Mouse (Mus musculus) heart, postnatal 10 days (tissue): Measurements from ENCODE around the gene Tlnrd1. TPM values are rescaled to one million over a fixed set of nuclear protein-coding genes. Genes with fewer than 3 reads are reported as not detected.
"Not testable (repeated sequence)": the region's sequence is repeated elsewhere in the genome, so short reads cannot be mapped to it uniquely, and the experiment has no call there.

Experiments
- DNase-seq, 2 experiments: peaks; one replicate each; pipeline ENCODE4 v3.0.0; 2021
- intact Hi-C: fragments of 180-260 bp; cut with DNase I; formaldehyde crosslinking; loops from one replicate; pipeline ENCODE4 v1.15.1; 2025
- total RNA-seq, 2 experiments: library from RNA; stranded (reverse); gene quantifications; 2 replicates each; pipeline ENCODE4 v1.2.3; 2021

Tlnrd1 gene
- total RNA-seq = 10 to 100 TPM; 21.7 to 23.3 TPM

DNA sequence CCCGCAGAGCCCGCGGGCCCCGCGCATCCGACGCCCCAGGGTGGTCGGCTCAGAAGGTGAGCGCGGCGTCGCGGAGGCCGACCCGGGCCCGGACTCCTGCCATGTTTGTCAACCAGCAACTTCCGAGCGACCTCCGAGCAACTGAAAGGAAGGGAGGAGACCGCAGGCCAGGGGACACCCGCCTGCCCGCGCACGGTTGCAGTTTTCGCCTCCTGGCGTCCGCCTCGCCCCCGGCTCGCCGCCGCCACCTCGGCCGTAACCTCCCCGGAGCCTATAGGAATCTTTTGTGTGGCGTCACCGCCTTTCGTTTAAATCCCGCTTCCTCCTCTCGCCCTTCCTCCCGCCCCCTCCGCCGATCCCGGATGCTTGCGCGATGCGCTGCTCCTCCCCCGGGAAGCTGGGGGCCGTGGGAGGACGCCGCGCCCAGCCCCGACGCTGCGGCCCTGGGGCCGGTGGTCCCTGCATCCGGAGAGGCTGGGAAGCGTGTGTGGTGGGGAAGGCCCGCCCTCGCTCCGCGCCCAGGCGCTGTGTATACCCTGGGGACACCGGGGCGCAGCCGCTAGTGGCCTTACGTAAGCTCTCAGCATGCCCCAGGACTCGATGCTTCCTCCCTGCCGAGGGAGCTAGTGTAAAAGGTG lies at the start of gene Tlnrd1, which contains the start of gene Mesd:
Gene Tlnrd1, minus strand, starts transcription at position 285 of the 638 bp plus-strand sequence.
Gene Mesd, plus strand, starts transcription at position 446 of the 638 bp plus-strand sequence.
- peak; percentile 91 to 93 for DNase-seq
- intact Hi-C loops = loop anchor here (1.0 to 5.0 kb wide), 2 partner anchors 74 to 227 kb away; no protein-coding TSS in a partner anchor

DNA sequence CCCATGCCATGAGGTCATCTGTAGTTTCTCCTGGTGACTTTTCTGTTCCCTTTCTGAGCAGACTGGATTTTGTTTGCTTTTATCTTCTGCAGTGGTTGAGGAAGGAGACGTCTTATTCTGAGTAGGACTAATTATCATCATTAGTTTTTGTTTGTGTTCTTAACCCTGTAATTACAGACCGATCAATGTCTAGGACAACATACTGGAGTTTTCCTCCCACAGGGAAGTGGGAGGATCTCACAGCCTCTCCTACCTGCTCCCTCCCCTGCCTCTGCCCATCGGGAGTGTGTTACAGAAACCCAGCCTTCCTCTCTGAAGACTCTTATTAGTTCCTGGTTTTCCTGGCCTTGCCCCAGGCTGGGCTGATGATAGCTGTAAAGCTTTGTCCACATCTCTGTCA lies 37.5 kb upstream of the Tlnrd1 start:
- DNase-seq = no peak
- intact Hi-C loops = no loop called here

DNA sequence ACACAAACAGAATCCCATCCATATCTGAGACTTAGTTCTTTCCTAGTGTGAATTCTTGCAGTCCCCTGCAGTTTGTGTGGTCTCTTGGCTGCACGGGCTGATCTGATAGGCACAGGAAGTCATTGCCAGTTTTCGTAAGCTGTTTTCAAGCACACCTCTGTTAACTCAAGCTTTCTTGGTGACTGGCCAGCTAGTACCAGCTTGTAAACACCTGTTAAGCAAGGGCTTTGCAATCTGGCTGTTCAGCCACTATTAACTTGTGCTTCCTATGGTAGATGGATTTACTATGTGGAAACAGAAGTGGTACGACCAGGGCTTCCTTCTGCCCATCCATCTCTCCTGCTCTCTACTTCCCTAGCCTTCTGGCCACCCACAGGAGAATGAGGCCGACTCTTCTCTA lies 36.1 kb upstream of the Tlnrd1 start:
- intact Hi-C loops = no loop called here
- DNase-seq = no peak

DNA sequence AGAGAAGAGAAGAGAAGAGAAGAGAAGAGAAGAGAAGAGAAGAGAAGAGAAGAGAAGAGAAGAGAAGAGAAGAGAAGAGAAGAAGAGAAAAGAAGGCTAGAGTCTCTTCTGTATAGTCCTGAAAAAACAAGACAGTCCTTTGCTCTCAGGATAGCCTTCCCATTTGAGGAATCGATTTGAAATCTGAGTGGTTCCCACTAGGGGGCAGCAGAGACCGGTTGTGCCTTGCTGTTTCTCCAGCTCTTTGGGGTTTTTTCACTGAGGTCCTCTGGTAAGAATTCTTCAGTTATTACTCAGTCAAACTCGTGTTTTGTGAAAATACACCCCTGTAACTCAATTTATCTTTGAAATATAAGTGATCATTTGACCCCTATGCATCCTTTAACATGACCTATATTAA lies 30.5 kb upstream of the Tlnrd1 start:
- peak; percentile 86 to 93 for DNase-seq
- intact Hi-C loops = loop anchor here (1.0 kb wide), 3 partner anchors 172 to 442 kb away; partner anchors contain the start of gene Cemip

DNA sequence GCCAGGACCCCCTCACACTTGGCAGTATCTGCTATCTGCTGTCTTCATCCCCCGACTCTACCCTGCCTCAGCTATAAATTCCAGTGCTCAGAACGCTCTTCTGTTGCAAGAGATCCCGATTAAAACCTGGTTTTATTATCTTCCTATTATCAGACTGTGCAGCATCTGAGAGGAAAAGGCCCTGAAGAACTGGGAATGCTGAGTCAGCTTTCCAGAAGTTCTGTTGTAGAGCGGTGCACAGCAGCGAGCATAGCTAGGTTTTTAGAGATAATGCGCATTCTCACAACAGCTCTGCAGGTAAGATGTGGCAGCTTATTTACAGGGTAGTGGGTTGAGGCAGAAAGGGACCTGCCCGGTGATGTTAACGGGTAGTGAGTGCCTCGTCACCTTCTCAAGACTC lies 29.9 kb upstream of the Tlnrd1 start:
- DNase-seq = no peak
- intact Hi-C loops = loop anchor here (1.0 kb wide), 3 partner anchors 172 to 442 kb away; partner anchors contain the start of gene Cemip

DNA sequence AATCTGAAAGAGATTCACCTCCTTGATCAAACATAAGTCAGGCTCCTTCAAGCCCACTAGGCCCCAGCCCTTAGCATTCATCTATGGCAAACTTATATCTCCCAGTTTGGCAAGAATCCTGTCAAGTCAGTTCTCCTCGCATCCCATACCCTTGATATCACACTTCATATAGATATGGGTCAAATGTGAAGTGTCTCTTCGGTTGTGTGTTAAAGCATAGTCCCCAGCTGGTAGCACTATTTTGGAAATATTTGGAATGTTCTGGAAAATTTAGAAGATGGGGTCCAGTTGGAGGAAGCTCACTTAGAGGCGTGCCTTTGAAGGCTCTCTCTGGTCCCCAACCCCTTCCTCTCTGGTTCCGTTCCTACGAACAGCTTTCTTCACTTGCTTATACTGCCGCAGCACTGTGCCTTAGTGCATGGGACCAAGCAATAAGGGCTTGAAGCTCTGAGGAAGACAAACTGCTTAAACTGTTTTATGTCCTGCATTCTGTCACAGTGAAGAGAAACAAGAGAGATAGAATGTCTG lies 29.4 kb upstream of the Tlnrd1 start:
- intact Hi-C loops = no loop called here
- no peak for DNase-seq

DNA sequence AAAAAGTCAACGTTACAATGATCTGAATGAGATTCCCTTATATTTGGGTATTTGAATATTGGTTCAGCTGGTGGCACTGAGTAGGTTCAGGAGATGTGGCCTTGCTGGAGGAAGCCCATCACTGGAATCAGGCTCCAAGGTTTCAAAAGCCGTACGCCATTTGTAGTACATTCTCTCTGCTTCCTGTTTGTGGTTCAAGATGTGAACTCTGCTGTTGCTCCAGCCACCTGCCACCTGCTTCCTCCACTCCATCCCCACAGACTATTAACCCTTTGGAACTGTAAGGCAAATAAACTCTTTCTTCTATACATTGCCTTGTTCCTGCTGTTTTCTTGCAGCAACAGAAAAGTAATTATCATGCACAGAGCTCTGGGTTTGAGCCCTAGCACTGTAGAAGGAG lies 27.8 kb upstream of the Tlnrd1 start:
- intact Hi-C loops = no loop called here
- no peak for DNase-seq

DNA sequence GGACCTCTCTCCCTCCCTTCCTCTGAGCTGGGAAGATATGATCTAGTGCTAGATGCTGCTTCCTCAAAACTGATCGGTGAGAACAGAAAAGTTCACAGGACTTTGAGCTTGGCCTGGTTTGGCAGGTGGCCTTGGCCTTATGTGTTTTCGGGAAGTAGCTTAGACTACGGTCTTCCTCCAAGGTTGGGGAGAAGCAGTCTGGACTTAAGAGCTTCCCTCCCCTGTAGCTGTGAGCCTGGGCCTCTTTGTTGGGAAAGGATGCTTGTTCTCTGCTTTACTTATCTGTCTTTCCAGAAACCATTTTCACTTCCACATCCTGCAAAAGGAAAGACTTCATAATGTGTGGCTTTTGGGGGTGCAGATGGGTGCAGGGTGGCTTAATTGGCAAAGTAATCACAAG lies 20.7 kb upstream of the Tlnrd1 start:
- intact Hi-C loops = no loop called here
- no peak for DNase-seq

DNA sequence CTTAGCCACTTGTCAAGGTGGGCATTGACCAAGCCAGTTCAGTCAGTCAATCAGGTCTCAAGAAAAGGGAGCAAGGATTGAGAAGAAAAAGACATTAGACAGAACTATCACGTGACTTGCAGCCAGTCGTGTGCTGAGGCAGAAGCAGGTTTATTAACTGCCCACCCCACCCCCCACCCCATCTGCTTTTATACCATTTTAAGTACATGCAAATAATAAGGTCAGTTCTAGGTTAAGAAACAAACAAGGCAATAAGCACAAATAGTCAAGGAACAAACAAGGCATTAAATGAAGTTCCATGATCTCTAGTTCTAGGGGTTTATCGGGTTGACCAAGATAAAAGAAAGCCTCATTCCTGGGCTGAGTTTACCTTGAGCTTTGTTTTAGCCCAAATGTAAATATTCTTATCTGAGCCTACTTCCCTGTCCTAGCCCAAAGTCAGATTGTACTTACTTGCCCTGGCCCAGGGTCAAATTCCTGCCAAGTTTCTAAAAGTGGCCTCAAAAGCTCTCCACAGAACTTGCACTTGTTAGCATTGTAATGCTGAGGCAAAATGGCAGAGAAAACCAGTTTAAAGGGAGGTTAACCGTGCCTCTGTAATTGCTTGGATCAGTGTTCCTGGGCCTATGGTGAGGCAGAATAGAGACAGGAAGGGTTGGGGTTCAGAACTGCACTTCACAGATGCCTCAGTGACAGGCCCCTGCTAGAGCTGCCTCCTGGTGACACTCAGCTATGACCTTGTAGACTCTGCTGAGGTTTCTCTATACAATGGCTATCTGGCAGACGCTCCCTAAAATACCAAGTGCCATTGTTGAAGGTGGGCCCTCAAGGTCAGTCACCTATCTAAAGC lies 18.4 kb upstream of the Tlnrd1 start:
- intact Hi-C loops = no loop called here
- no peak for DNase-seq

DNA sequence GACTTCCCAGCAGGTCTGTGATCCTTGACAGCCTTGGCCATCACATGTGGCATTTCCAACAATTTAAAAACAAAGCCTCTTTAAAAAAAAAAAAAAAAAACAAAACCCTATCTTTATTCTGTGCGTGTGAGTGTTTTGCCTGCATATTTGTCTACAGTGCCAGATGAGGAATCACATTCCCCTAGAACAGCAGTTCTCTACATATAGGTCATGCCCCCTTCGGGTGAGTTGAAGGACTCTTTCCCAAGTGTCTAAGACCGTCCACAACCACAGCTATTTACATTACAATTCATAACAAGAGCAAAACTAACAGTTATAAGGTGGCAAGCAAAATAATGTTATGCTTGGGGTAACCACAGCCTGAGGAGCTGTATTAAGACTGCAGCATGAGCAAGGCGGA lies 17.3 kb upstream of the Tlnrd1 start:
- no peak for DNase-seq
- intact Hi-C loops = no loop called here

DNA sequence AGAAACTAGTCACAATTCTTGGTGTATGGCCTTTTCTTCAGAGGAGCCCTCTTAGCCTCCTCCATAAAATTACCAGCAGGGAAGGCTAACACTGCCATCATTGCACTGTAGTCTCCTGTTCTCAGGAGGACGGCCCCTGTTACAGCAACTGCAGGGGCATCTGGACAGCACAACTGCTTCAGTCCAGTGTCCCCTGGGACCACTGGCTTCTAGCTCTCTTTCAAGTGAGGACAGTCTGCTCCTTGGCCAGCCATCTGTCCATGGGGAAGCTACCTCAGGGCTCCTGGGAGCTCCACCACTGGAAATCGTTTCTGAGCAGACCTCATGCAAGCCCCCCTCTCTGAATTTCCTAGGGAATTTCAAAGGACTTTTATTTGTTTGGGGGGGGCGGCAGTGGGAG lies 16.4 kb upstream of the Tlnrd1 start:
- DNase-seq = no peak
- intact Hi-C loops = no loop called here

DNA sequence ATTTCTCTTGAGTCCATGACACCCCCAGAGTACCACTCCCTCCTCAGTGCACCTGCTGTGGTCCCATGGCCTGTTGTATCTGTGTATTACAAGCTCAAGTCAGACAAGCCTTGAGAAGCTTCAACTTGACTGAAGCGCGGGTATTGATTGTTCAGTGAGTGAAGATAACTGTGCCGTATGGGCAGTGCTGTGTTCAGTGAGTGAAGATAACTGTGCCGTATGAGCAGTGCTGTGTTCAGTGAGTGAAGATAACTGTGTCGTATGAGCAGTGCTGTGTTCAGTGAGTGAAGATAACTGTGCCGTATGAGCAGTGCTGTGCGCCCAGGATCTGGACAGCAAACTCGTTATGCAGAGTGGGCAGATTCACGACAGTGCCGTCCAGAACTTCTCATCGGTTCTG lies 14.2 kb upstream of the Tlnrd1 start:
- no peak for DNase-seq
- intact Hi-C loops = loop anchor here (10.0 kb wide), 1 partner anchor 257 kb away; the partner anchor contains the start of gene Abhd17c

DNA sequence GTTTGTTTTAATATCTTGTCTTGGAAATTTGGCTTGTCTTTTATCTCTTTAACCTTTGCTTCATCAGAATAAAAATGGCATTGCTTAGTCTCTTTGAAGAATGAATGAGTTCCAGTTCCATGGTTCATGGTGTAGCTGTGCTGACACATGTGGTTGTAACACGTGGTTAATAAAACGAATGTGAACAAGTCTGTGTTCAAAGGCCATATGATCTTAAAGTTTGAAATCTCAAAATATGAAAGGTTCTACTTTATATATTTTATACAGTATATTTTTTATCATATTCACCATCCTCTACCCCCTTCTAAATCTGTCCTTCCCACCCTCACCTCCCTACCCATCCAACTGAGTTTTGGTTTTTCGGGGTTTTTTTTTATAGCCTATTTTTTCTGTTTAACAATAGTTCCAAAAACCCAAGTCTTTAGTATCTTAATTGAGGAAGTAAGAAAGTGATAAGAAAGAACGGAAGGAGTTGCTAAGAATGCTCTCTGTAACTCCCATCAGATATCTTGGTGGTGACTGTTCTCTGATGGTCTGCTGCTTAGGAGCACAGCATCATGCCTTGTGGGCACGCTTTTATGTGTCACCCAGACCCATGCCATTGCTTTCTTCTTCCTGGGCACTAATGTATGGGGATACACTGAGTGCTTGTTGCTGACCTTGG lies 12.1 kb upstream of the Tlnrd1 start:
- intact Hi-C loops = loop anchor here (10.0 kb wide), 1 partner anchor 259 kb away; the partner anchor contains the start of gene Abhd17c
- no peak for DNase-seq

DNA sequence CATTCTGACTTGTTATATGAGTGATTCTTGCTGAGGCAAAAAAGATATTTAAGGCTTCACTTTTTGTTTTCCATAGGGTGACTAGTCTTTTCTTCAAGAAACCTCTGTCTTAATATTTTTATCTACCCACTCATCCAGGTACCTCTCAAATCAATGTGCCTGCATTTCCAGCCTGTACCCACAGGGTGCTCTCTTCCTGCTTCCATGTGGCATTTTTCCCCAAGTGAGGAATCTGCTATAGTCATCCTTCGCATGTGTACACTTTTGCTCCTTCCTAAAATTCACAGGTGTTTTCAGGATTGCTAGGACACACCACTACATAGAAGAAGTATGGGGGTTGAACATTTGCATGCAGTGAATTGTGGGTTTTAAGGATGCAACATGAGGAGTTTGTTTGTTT lies 10.2 kb upstream of the Tlnrd1 start:
- no peak for DNase-seq
- intact Hi-C loops = loop anchor here (10.0 kb wide), 1 partner anchor 260 kb away; the partner anchor contains the start of gene Abhd17c

DNA sequence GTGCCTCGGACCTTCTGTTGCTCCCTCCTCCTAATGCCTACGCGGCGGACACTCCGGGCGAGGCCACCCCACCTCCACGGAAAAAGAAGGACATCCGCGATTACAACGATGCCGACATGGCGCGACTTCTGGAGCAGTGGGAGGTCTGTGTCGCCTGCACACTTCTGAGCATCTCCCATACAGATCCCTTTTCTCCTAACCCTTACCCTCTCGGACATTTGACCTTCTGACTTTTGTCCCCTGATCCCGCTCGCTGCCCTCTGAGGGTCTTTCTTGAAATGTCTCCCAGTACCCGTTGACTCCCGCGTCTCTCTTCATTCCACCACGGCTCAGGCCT lies 8.2 kb upstream of the Tlnrd1 start:
- no peak for DNase-seq
- intact Hi-C loops = loop anchor here (10.0 kb wide), 1 partner anchor 262 kb away; the partner anchor contains the start of gene Abhd17c

DNA sequence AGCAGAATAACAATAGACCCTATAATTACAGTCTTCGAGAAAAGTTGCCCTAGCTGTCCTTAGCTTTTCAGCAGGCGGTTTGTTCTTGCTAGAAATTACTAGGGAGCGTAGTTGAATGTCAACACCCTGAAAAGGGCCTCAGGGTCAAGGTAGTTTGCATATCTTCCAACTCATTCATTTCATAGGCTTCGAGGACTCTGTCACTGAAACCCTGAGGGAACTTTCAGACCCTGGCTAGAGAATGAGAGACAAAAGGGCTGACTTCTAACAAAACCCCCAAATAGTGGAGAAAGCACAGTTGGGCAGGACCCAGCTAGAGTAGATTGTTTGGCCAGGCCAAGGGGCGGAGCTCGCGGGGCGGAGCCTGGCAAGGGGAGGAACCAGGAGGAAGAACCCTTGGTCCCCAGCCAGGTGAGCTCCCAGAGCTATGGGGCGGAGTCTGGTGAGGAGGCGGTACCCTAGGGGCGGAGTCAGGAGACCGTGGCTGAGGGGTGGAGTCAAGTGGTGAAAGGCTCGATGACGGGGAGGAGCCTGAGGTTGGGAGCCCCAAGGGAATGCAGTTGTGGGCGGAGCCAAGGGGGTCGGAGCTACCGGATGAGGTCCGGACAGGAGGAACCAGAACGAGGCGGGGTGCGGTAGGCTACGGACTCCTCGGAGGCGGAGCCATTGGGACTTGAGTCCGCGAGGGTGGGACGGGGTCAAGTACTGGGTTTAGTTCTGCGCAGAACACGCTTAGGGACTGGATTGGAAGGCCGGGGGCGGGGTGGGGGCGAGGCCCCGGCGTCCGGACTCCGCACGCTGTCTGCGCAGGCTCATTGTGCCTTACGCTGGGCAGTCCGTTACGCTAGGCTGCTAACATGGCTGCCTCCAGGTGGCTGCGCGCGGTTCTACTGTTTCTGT lies 7.6 kb upstream of the Tlnrd1 start:
- DNase-seq = peak; percentile 100

DNA sequence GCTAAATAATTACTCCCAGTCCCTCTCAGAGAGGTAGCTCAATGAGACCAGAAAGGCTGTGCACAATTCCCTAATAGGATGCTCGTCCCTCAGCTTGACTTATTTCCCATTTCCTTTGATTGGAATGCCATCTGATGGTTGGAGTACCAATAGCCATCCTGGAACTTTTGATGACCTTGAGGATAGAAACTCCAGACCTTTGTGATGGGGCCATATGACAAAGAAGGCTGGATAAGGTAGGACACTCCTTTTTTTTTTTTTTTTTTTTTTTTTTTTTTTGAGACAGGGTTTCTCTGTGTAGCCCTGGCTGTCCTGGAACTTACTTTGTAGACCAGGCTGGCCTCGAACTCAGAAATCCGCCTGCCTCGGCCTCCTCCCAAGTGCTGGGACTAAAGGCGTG lies 5.8 kb upstream of the Tlnrd1 start:
- intact Hi-C loops = loop anchor here (2.0 to 10.0 kb wide), 2 partner anchors 265 to 321 kb away; partner anchors contain the start of gene Abhd17c
- not testable (repeated sequence) for DNase-seq

More for the DNA sequence above, 7.6 kb upstream of the Tlnrd1 start:
- intact Hi-C loops = loop anchor here (10.0 kb wide), 1 partner anchor 263 kb away; the partner anchor contains the start of gene Abhd17c

DNA sequence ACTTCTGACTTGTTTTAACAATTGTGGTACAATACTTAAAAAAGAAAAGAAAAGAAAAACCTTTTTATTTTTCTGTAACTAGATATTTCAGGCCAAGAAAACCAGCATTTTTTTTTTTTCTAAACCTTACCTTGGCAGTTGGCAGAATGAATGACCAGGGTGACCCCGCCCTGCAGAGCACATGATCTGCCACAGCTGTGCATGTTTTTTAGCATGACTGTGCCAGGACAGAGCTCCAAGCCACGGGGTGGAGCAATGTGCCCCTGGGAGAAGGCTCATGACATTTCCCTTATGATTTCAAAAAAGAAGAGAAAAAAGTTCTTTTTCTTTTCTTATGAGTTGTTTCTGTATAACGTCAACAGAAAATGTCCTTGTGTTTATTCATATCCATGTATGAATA lies 5.3 kb upstream of the Tlnrd1 start:
- DNase-seq = peak; percentile 71 to 74
- intact Hi-C loops = loop anchor here (2.0 kb wide), 1 partner anchor 321 kb away; no protein-coding TSS in a partner anchor

DNA sequence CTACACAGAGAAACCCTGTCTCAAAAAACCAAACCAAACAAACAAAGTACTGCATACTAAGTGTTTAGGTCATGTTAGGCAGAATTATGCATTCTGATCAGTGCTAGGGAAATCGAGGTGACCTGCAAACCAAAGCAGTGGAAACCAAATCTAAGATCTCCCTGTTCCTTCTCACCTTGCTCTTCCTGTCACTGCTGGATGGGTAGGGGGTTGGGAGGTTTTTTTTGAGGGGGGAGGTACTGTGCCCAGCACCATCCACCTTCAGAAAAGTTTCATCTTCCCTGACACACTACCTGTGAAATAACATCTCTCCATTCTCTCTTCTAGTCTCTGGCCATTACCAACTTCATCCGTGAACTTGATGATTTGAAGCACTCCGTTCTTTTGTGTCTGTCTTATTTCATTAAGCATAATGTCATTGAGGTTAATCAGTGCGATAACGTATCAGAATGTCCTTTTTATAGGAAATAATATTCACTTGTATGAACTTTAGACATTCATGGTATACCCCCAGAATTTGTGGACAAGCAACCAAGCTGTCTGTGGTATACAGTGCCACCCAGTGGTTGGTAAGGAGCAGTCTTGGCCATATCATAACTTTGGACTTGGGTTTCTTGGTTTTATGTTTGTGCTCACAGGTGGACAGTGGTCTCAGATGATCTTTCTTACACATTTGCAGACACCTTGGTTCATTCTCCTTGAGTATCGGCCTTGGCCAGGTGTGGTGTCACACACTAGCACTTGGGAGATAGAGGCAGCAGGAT lies 2.4 kb upstream of the Tlnrd1 start:
- intact Hi-C loops = loop anchor here (1.0 kb wide), 1 partner anchor 218 kb away; no protein-coding TSS in a partner anchor
- no peak for DNase-seq
